Mouse (Mus musculus) heart, postnatal 0 days (tissue): Measurements from ENCODE around the gene Natd1.

Experiments
- CTCF ChIP-seq: IDR thresholded peaks from 2 replicates; pipeline ENCODE4 v1.5.1; 2016; ENCODE audit warnings: antibody characterized with exemption, control low read depth, low read depth
- EP300 ChIP-seq: IDR thresholded peaks from 2 replicates; pipeline ENCODE4 v1.6.1; 2016; ENCODE audit warnings: antibody characterized with exemption, low read depth

DNA sequence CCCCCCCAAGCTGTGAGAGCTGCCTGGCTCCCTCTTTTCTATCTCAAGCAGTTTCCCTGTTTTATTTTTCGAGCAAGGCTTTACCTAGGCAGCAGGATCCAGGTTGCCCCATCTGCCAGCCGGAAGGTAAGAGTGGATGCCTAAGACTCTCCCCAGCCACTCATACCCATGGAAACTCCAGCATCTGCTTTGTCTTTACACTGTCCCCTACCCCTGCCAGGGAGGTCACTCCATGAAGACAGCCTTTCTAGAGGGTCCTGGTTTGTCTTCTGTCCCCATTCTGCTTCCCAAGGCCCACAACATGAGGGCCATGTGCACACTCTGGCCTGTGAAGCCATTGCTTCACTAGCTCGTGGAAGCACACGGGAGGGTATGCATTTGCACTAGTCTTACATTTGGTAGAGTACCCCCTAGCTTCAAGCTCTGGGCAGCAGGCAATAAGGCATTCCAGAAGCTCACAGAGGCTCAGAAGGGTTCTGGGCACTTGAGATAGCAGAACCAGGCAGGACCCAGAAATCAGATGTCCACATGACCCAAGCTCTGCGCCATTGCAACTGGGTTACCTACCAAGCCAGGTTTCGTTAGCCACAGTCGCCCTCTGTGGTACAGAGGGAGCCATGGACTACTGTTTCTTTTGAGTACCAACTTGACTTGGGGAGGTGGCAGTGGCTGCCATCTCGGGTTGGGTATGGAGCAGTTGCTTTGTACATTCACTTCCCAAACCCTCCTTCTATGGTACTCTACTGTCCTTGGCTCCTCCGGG lies 41.3 kb upstream of the Natd1 start:
- TF ChIP-seq CTCF, result no peak
- TF ChIP-seq EP300, result no peak
